Mouse (Mus musculus) induced T-regulatory cell, adult 2 months (primary cell): ENCODE measurements at regions not wholly inside any gene's neighbourhood (a gene's known extent, or its start where the extent isn't known, plus 50 kb on each side); places are given as distances from the start of the nearest gene placed in this dataset.
"Not testable (repeated sequence)": the region's sequence is repeated elsewhere in the genome, so short reads cannot be mapped to it uniquely, and the experiment has no call there.

Experiments used
- DNase-seq: peaks from one replicate; pipeline ENCODE4 v3.0.0-alpha.2; 2012; ENCODE audit warnings: low read depth

GRCm38 (mm10) chr9:9606322-9606721 lies 367.4 kb upstream of the Arhgap42 start:
- DNase-seq: no peak

- no peak for DNase-seq
Observed at GRCm38 (mm10) chr9:9591263-9591662, 352.4 kb upstream of the Arhgap42 start.

- no peak for DNase-seq
Observed at GRCm38 (mm10) chr9:9583011-9583605, 344.2 kb upstream of the Arhgap42 start.

- DNase-seq: no peak
Observed at GRCm38 (mm10) chr9:9582301-9583010, 343.6 kb upstream of the Arhgap42 start.

GRCm38 (mm10) chr9:9568040-9568649 lies 329.2 kb upstream of the Arhgap42 start:
- DNase-seq: no peak

GRCm38 (mm10) chr9:9564551-9564950 lies 325.6 kb upstream of the Arhgap42 start:
- DNase-seq: no peak

- DNase-seq: no peak
Observed at GRCm38 (mm10) chr9:9548657-9549056, 309.8 kb upstream of the Arhgap42 start.

GRCm38 (mm10) chr9:9547570-9547969 lies 308.7 kb upstream of the Arhgap42 start:
- no peak for DNase-seq

- no peak for DNase-seq
Observed at GRCm38 (mm10) chr9:9547121-9547520, 308.2 kb upstream of the Arhgap42 start.

GRCm38 (mm10) chr9:9500345-9500744 lies 261.4 kb upstream of the Arhgap42 start:
- no peak for DNase-seq

- no peak for DNase-seq
Observed at GRCm38 (mm10) chr9:9493594-9494182, 254.8 kb upstream of the Arhgap42 start.

- DNase-seq: no peak
Observed at GRCm38 (mm10) chr9:9477145-9477544, 238.2 kb upstream of the Arhgap42 start.

- DNase-seq: no peak
Observed at GRCm38 (mm10) chr9:9475009-9475744, 236.3 kb upstream of the Arhgap42 start.

- no peak for DNase-seq
Observed at GRCm38 (mm10) chr9:9444213-9444612, 205.3 kb upstream of the Arhgap42 start.

GRCm38 (mm10) chr9:9420326-9420725 lies 181.4 kb upstream of the Arhgap42 start:
- DNase-seq: no peak

- no peak for DNase-seq
Observed at GRCm38 (mm10) chr9:9412460-9413181, 173.7 kb upstream of the Arhgap42 start.

- not testable (repeated sequence) for DNase-seq
Observed at GRCm38 (mm10) chr9:9394190-9394589, 155.3 kb upstream of the Arhgap42 start.

GRCm38 (mm10) chr9:9376650-9377189 lies 137.8 kb upstream of the Arhgap42 start:
- no peak for DNase-seq

- peak; percentile 41 for DNase-seq
Observed at GRCm38 (mm10) chr9:9375304-9375904, 136.5 kb upstream of the Arhgap42 start.

- DNase-seq: no peak
Observed at GRCm38 (mm10) chr9:9372594-9372993, 133.7 kb upstream of the Arhgap42 start.

GRCm38 (mm10) chr9:9368731-9369130 lies 129.8 kb upstream of the Arhgap42 start:
- no peak for DNase-seq
